Mouse (Mus musculus) limb, embryonic 12.5 days (tissue): Measurements from ENCODE around the gene Kat7. TPM values are rescaled to one million over a fixed set of nuclear protein-coding genes. Genes with fewer than 3 reads are reported as not detected.

ENCODE experiments used
- ATAC-seq: fragments of 200-750 bp; cut with Nextera tagmentation; 2 replicates; pipeline ENCODE4 v1.8.0; 2017; ENCODE audit warnings: low read depth, moderate TSS enrichment; ENCODE audit not compliant: insufficient number of reproducible peaks, insufficient read depth, low FRiP score, low TSS enrichment
- H3K27ac ChIP-seq: fragments of 300-500 bp; sonication (generic); 2 replicates; pipeline ENCODE4 v1.5.1; 2016; ENCODE audit warnings: mild to moderate bottlenecking, moderate library complexity
- H3K27me3 ChIP-seq: fragments of 300-500 bp; sonication (generic); 2 replicates; pipeline ENCODE4 v1.6.1; 2016; ENCODE audit warnings: mild to moderate bottlenecking, moderate library complexity
- H3K36me3 ChIP-seq: fragments of 300-500 bp; sonication (generic); 2 replicates; pipeline ENCODE4 v1.6.1; 2016; ENCODE audit warnings: mild to moderate bottlenecking, moderate library complexity
- H3K4me1 ChIP-seq: fragments of 300-500 bp; sonication (generic); replicated peaks from 2 replicates; pipeline ENCODE4 v1.6.1; 2016
- H3K4me2 ChIP-seq: fragments of 300-500 bp; sonication (generic); 2 replicates; pipeline ENCODE4 v1.6.1; 2016; ENCODE audit warnings: mild to moderate bottlenecking, moderate library complexity
- H3K4me3 ChIP-seq: fragments of 300-500 bp; sonication (generic); replicated peaks from 2 replicates; pipeline ENCODE4 v1.5.1; 2016; ENCODE audit warnings: mild to moderate bottlenecking
- H3K9ac ChIP-seq: fragments of 300-500 bp; sonication (generic); replicated peaks from 2 replicates; pipeline ENCODE4 v1.6.1; 2016; ENCODE audit warnings: mild to moderate bottlenecking, moderate library complexity
- H3K9me3 ChIP-seq: fragments of 300-500 bp; sonication (generic); 2 replicates; pipeline ENCODE4 v1.6.1; 2016; ENCODE audit warnings: mild to moderate bottlenecking, moderate library complexity
- WGBS: fragments of 180-500 bp; shearing (Covaris S2); methylation state at CpG from one replicate; pipeline ENCODE4 v1.1.7; 2016; 5-methylcytosine and 5-hydroxymethylcytosine counted together
- polyA plus RNA-seq: library from polyadenylated mRNA; unstranded; fragments of >200 nt; fragmentation: Nextera tagmentation; extraction: Ambion mirVana; gene quantifications from 2 replicates; pipeline ENCODE4 v1.2.1, GENCODE M21; 2016

Kat7 gene
- polyA plus RNA-seq, 1 experiment from 2014 or later: 79.4 TPM

DNA sequence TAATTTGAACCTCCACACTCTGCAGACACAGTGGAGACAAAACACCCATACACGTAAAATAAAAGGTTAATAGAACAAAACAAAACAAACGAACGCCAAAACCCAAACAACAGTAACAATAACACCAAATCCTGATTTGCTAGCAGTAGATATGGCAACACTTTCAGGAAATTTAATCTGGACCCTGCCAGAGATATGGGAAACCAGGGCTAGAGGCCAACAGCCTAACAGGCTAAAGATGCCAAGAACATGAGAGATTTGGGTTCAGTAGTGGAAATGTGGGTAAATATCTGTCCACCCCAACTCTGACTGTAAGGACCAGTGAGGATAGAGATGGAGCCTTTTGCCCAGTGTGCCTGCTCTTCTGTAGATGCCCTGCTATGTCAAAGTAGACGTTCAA is 52.1 kb downstream of the Kat7 start:
- Histone ChIP-seq H3K27me3 (peaks cover 8% of the 10 kb centered on the region; the same call in 1 of the 2 replicates), H3K4me1 (no peaks in the 10 kb centered on the region; the same call in 1 of the 2 replicates), H3K4me3 (peak overlapping the region; percentile 59; the same call in 1 of the 2 replicates), H3K9ac (no peak overlapping the region), H3K9me3 (no peaks in the 10 kb centered on the region), H3K4me2 (peak overlapping the region; percentile 92), H3K27ac (no peak overlapping the region), H3K36me3 (no peaks in the 10 kb centered on the region)
- no peak for ATAC-seq
- 56% methylated on average over 4 of the region's 4 CpGs for WGBS

DNA sequence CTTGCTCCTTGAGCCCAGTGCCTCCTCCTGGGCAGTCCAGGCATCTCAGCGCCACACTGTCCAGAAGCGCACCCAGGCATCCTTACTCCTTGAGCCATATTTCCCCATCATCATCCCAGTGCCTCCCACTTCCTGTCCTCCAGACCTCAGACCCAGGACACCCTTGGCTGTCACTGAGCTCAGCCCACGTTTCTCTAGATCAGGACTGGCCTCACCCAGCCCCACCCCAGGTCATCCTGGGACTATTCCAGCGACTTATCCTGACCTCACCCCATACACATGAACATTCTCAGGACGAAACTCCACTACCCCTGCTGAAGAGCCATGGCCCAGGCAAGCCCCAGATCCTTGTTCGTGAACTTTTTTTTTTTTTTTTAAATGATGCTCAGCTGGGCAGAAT is 54.3 kb downstream of the Kat7 start:
- Histone ChIP-seq H3K36me3 (no peaks in the 10 kb centered on the region), H3K4me1 (no peaks in the 10 kb centered on the region; the same call in 1 of the 2 replicates), H3K9me3 (no peaks in the 10 kb centered on the region), H3K4me3 (no peak overlapping the region), H3K27me3 (peaks cover 5% of the 10 kb centered on the region; the same call in 1 of the 2 replicates), H3K4me2 (no peak overlapping the region), H3K9ac (no peak overlapping the region), H3K27ac (no peak overlapping the region)
- 77% methylated on average over 6 of the region's 6 CpGs for WGBS
- no peak for ATAC-seq

GRCm38 (mm10) chr11:95254165-95254564 is 55.9 kb downstream of the Kat7 start:
- no peak for ATAC-seq
- Histone ChIP-seq H3K27ac (no peak overlapping the region), H3K9ac (no peak overlapping the region), H3K9me3 (no peaks in the 10 kb centered on the region), H3K4me3 (no peak overlapping the region), H3K27me3 (peaks cover 10% of the 10 kb centered on the region; the same call in 1 of the 2 replicates), H3K4me1 (no peaks in the 10 kb centered on the region; the same call in 1 of the 2 replicates), H3K36me3 (no peaks in the 10 kb centered on the region), H3K4me2 (no peak overlapping the region)
- 92% methylated on average over 8 of the region's 8 CpGs for WGBS

GRCm38 (mm10) chr11:95252104-95252503 is 57.9 kb downstream of the Kat7 start:
- no peak for ATAC-seq
- Histone ChIP-seq H3K4me3 (no peak overlapping the region), H3K27ac (no peak overlapping the region), H3K4me1 (peaks cover 1% of the 10 kb centered on the region; the same call in 1 of the 2 replicates), H3K27me3 (peaks cover 10% of the 10 kb centered on the region; the same call in 1 of the 2 replicates), H3K36me3 (no peaks in the 10 kb centered on the region), H3K9ac (no peak overlapping the region), H3K4me2 (no peak overlapping the region), H3K9me3 (no peaks in the 10 kb centered on the region)
- 77% methylated on average over 6 of the region's 6 CpGs for WGBS

- no peak for ATAC-seq
- no peak overlapping the region for H3K4me3 ChIP-seq
- 0 out of 2 replicates have a peak, but pooled peaks cover 5% of the 10 kb centered on the region for H3K27me3 ChIP-seq
- 6% methylated on average over 11 of the region's 11 CpGs for WGBS
- no peak overlapping the region for H3K4me2 ChIP-seq
- peaks cover 4% of the 10 kb centered on the region; the same call in 1 of the 2 replicates for H3K4me1 ChIP-seq
- H3K36me3 ChIP-seq: no peaks in the 10 kb centered on the region
- no peak overlapping the region for H3K9ac ChIP-seq
- H3K9me3 ChIP-seq: no peaks in the 10 kb centered on the region
- H3K27ac ChIP-seq: no peak overlapping the region
Observed at GRCm38 (mm10) chr11:95251295-95251694, 58.8 kb downstream of the Kat7 start.

DNA sequence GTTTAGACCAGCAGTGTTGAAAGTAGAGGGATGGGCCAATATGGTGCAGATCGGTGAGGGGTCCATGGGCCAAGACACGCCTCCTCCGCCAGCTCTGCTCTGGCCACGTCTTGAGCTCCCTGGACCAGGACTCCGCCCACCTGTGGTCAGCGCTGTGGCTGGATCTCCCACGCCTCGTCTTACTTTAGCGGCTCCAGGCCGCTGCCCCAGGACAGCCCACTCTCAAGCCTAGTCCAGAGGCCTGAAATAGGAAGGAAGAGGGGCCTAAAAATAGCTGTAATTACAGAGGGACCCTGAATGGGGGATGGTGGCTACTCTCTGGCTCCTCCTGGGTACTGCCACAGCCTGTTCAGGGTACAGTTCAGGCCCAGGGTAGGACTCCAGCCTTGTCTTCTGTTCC is 59.9 kb downstream of the Kat7 start:
- no peaks in the 10 kb centered on the region for H3K9me3 ChIP-seq
- no peak overlapping the region for H3K27ac ChIP-seq
- ATAC-seq: no peak
- H3K4me2 ChIP-seq: no peak overlapping the region
- 50% methylated on average over 10 of the region's 10 CpGs for WGBS
- 0 out of 2 replicates have a peak, but pooled peaks cover 5% of the 10 kb centered on the region for H3K27me3 ChIP-seq
- H3K4me1 ChIP-seq: peaks cover 4% of the 10 kb centered on the region; the same call in 1 of the 2 replicates
- H3K36me3 ChIP-seq: no peaks in the 10 kb centered on the region
- H3K9ac ChIP-seq: no peak overlapping the region
- H3K4me3 ChIP-seq: no peak overlapping the region

GRCm38 (mm10) chr11:95247065-95247464 is 63.0 kb downstream of the Kat7 start:
- 0 out of 2 replicates have a peak, but pooled peaks cover 5% of the 10 kb centered on the region for H3K27me3 ChIP-seq
- H3K4me1 ChIP-seq: peaks cover 7% of the 10 kb centered on the region; the same call in 1 of the 2 replicates
- no peak overlapping the region for H3K27ac ChIP-seq
- H3K36me3 ChIP-seq: no peaks in the 10 kb centered on the region
- H3K4me2 ChIP-seq: no peak overlapping the region
- WGBS: 56% methylated on average over 14 of the region's 14 CpGs
- no peak for ATAC-seq
- H3K4me3 ChIP-seq: no peak overlapping the region
- no peak overlapping the region for H3K9ac ChIP-seq
- H3K9me3 ChIP-seq: no peaks in the 10 kb centered on the region

- peaks cover 10% of the 10 kb centered on the region; the same call in 1 of the 2 replicates for H3K4me1 ChIP-seq
- H3K27ac ChIP-seq: no peak overlapping the region
- H3K9ac ChIP-seq: no peak overlapping the region
- 0 out of 2 replicates have a peak, but pooled peaks cover 2% of the 10 kb centered on the region for H3K27me3 ChIP-seq
- H3K4me3 ChIP-seq: no peak overlapping the region
- H3K9me3 ChIP-seq: no peaks in the 10 kb centered on the region
- ATAC-seq: no peak
- no peaks in the 10 kb centered on the region for H3K36me3 ChIP-seq
- H3K4me2 ChIP-seq: no peak overlapping the region
- 64% methylated on average over 7 of the region's 7 CpGs for WGBS
Observed at GRCm38 (mm10) chr11:95245456-95245855, 64.6 kb downstream of the Kat7 start.

- Histone ChIP-seq H3K9ac (no peak overlapping the region), H3K27ac (no peak overlapping the region), H3K4me2 (no peak overlapping the region), H3K36me3 (no peaks in the 10 kb centered on the region), H3K9me3 (no peaks in the 10 kb centered on the region), H3K4me3 (no peak overlapping the region), H3K27me3 (no peaks in the 10 kb centered on the region), H3K4me1 (peaks cover 10% of the 10 kb centered on the region)
- no peak for ATAC-seq
- WGBS: 61% methylated on average over 6 of the region's 6 CpGs
Observed at GRCm38 (mm10) chr11:95242653-95243052, 67.4 kb downstream of the Kat7 start.

GRCm38 (mm10) chr11:95238477-95238876 is 71.6 kb downstream of the Kat7 start:
- no peak for ATAC-seq
- Histone ChIP-seq H3K4me1 (peaks cover 6% of the 10 kb centered on the region), H3K27ac (no peak overlapping the region)

DNA sequence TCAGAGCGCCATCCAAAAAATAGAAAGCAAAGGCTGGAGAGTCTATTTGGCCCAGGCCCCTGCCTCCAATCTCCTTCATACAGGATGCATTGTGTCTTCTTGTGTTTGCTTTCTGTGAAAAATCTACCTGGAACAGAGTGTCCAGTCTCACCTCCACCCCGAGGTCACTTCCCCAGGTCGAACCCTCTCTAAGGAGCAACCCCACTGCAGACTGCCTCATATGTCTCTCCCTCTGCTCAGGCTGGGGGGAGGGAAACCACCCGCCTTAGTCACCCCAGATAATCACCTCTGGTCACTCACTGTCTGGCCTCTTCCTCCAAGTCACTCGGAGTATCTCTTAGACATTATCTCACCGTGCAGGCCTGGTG is 77.7 kb downstream of the Kat7 start:
- H3K27ac ChIP-seq: no peak overlapping the region
- no peaks in the 10 kb centered on the region for H3K36me3 ChIP-seq
- H3K4me2 ChIP-seq: peak overlapping the region; percentile 48; the same call in 1 of the 2 replicates
- H3K4me3 ChIP-seq: peak overlapping the region; percentile 8; the same call in 1 of the 2 replicates
- H3K27me3 ChIP-seq: peaks cover 10% of the 10 kb centered on the region
- WGBS: 37% methylated on average over 6 of the region's 6 CpGs
- H3K4me1 ChIP-seq: no peaks in the 10 kb centered on the region; the same call in 1 of the 2 replicates
- no peaks in the 10 kb centered on the region for H3K9me3 ChIP-seq
- H3K9ac ChIP-seq: no peak overlapping the region
- ATAC-seq: no peak

More at GRCm38 (mm10) chr11:95238477-95238876, 71.6 kb downstream of the Kat7 start:
- H3K27me3 ChIP-seq: peaks cover 5% of the 10 kb centered on the region; the same call in 1 of the 2 replicates
- no peak overlapping the region for H3K4me3 ChIP-seq
- H3K9ac ChIP-seq: no peak overlapping the region
- H3K36me3 ChIP-seq: no peaks in the 10 kb centered on the region
- WGBS: 59% methylated on average over 6 of the region's 6 CpGs
- H3K4me2 ChIP-seq: no peak overlapping the region
- H3K9me3 ChIP-seq: no peaks in the 10 kb centered on the region
